Mouse (Mus musculus) forebrain, embryonic 16.5 days (tissue): Measurements from ENCODE around the gene Ppp1cc. TPM values are rescaled to one million over a fixed set of nuclear protein-coding genes. Genes with fewer than 3 reads are reported as not detected.

Source experiments
- ATAC-seq: fragments of 200-750 bp; cut with Nextera tagmentation; 2 replicates; pipeline ENCODE4 v1.8.0; 2017; ENCODE audit warnings: mild to moderate bottlenecking, moderate library complexity
- H3K27ac ChIP-seq: fragments of 300-500 bp; sonication (generic); 2 replicates; pipeline ENCODE4 v1.5.1; 2014; ENCODE audit warnings: low read length, control low read depth
- H3K27me3 ChIP-seq: fragments of 300-500 bp; sonication (generic); replicated peaks from 2 replicates; pipeline ENCODE4 v1.6.1; 2014; ENCODE audit warnings: low read length; ENCODE audit not compliant: control insufficient read depth, insufficient read depth
- H3K36me3 ChIP-seq: fragments of 300-500 bp; sonication (generic); 2 replicates; pipeline ENCODE4 v1.6.1; 2014; ENCODE audit not compliant: control insufficient read depth, insufficient read depth
- H3K4me1 ChIP-seq: fragments of 300-500 bp; sonication (generic); replicated peaks from 2 replicates; pipeline ENCODE4 v1.6.1; 2014; ENCODE audit warnings: low read length; ENCODE audit not compliant: control insufficient read depth, insufficient read depth
- H3K4me2 ChIP-seq: fragments of 300-500 bp; sonication (generic); 2 replicates; pipeline ENCODE4 v1.6.1; 2014; ENCODE audit warnings: mild to moderate bottlenecking, low read length, control low read depth
- H3K4me3 ChIP-seq: fragments of 300-500 bp; sonication (generic); replicated peaks from 2 replicates; pipeline ENCODE4 v1.5.1; 2014; ENCODE audit warnings: mild to moderate bottlenecking, low read length, control low read depth
- H3K9ac ChIP-seq: fragments of 300-500 bp; sonication (generic); replicated peaks from 2 replicates; pipeline ENCODE4 v1.6.1; 2014; ENCODE audit warnings: low read depth, low read length, control low read depth
- H3K9me3 ChIP-seq: fragments of 300-500 bp; sonication (generic); 2 replicates; pipeline ENCODE4 v1.6.1; 2016; ENCODE audit warnings: low read length; ENCODE audit not compliant: control insufficient read depth
- WGBS: fragments of 180-500 bp; shearing (Covaris S2); extraction: QIAGEN DNeasy Blood & Tissue Kit; methylation state at CpG from one replicate; pipeline ENCODE4 v1.1.7; 2014; 5-methylcytosine and 5-hydroxymethylcytosine counted together
- polyA plus RNA-seq: library from polyadenylated mRNA; unstranded; fragments of >200 nt; fragmentation: Nextera tagmentation; extraction: Ambion mirVana; gene quantifications from 2 replicates; pipeline ENCODE4 v1.2.1, GENCODE M21; 2015

The Ppp1cc gene
- polyA plus RNA-seq, 1 experiment from 2014 or later: 252 TPM

GRCm38 (mm10) chr5:122125211-122125760 lies 32.8 kb upstream of the Ppp1cc start:
- WGBS: 85% methylated on average over 8 of the region's 8 CpGs
- no peak overlapping the region for H3K9ac ChIP-seq
- ATAC-seq: no peak
- H3K36me3 ChIP-seq: no peaks in the 10 kb centered on the region
- H3K9me3 ChIP-seq: no peaks in the 10 kb centered on the region
- no peak overlapping the region for H3K4me2 ChIP-seq
- H3K27me3 ChIP-seq: no peaks in the 10 kb centered on the region
- H3K4me1 ChIP-seq: peaks cover 4% of the 10 kb centered on the region
- H3K27ac ChIP-seq: no peak overlapping the region
- no peak overlapping the region for H3K4me3 ChIP-seq

GRCm38 (mm10) chr5:122129068-122129655 lies 28.9 kb upstream of the Ppp1cc start:
- WGBS: 34% methylated on average over 16 of the region's 16 CpGs
- H3K27me3 ChIP-seq: no peaks in the 10 kb centered on the region; the same call in 1 of the 2 replicates
- H3K4me3 ChIP-seq: no peak overlapping the region
- no peak overlapping the region for H3K9ac ChIP-seq
- peaks cover 16% of the 10 kb centered on the region for H3K4me1 ChIP-seq
- no peak overlapping the region for H3K4me2 ChIP-seq
- no peaks in the 10 kb centered on the region for H3K9me3 ChIP-seq
- no peaks in the 10 kb centered on the region for H3K36me3 ChIP-seq
- no peak overlapping the region for H3K27ac ChIP-seq
- ATAC-seq: 0 out of 2 replicates have a peak, but pooled peaks have one; percentile 59

DNA sequence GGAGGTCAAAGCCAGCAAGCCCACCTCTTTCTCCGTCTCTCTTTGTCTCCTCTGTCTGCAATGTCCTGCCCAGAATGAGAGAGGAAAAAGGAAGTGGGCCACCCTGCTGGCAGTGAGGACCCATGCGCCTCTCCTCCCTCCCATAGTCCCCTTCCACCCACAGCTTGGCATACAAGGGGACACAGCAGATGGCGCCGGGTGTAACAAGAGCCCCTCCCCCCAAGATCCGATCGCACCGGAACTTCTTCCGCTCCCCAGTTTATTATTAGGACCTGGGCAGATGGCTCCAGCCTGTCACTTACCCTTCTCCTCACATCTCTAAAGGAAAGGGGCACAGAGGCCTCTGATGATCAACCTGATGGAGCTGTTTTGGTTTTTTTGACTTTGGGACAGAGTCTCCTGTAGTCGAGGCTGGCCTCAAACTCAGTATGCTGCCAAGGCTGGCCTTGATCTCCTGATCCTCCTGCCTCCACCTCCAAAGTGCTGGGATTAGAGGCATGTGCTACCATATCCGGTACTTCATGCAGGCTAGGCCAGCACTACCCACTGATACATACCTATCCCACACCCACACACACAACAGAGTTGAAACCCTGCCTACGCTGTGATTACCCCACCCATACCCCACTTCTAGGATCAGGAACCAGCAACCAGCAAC lies 27.6 kb upstream of the Ppp1cc start:
- 80% methylated on average over 11 of the region's 11 CpGs for WGBS
- no peak overlapping the region for H3K9ac ChIP-seq
- no peak for ATAC-seq
- no peaks in the 10 kb centered on the region for H3K36me3 ChIP-seq
- H3K27me3 ChIP-seq: no peaks in the 10 kb centered on the region; the same call in 1 of the 2 replicates
- H3K4me3 ChIP-seq: no peak overlapping the region
- H3K4me2 ChIP-seq: no peak overlapping the region
- H3K27ac ChIP-seq: no peak overlapping the region
- H3K9me3 ChIP-seq: no peaks in the 10 kb centered on the region
- H3K4me1 ChIP-seq: peaks cover 16% of the 10 kb centered on the region

DNA sequence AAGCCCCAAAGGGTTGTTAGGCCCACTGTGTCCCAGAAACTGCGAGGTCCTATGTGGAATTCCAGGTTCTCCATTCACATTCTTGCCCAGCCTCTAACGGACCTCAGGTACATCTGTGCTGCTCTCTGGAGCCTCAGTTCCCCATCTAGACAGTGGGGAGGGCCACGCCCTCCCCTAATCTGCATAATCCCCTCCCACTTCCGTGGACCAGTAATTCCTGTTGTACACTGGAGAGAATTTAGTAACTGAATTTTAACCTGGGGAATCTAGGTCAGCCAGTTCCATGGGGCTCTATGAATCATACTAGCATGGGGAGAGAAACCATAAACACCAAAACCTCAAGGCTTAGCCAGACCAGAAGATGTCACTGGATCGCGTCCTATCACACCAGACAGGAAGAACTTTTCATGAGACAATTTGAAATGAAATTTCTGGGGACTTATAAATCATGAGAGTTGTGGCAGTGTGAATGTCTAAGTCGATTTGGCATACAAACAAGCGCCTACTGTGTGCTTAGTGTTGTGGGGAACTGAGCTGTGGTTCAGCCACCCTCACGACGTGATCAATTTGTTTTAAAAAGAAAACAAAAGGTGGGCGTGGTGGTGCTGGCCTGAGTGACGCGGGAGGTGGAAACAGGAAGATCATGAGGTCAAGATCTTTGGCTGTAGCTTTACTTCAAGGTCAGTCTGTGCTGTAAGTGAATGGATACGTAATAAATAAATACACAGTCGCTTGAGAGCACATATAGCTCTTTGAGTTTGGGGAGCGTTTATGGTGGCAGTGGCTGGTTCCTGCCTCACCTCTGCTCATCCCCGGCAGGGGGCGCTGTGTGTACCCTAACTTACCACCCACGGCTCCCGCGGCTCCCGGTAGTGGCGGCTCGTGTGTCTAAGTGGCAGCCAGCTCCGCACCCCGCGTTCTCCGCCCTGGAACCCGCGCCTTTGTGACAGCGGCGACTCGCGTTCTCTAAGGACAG lies 26.7 kb upstream of the Ppp1cc start:
- H3K27me3 ChIP-seq: no peaks in the 10 kb centered on the region; the same call in 1 of the 2 replicates
- no peak overlapping the region for H3K27ac ChIP-seq
- H3K9ac ChIP-seq: peak overlapping the region; percentile 38
- 9% methylated on average over 34 of the region's 34 CpGs for WGBS
- peaks cover 16% of the 10 kb centered on the region for H3K4me1 ChIP-seq
- peak overlapping the region; percentile 66 for H3K4me2 ChIP-seq
- peak; percentile 75; the same call in 1 of the 2 replicates for ATAC-seq
- peak overlapping the region; percentile 37 for H3K4me3 ChIP-seq
- H3K9me3 ChIP-seq: no peaks in the 10 kb centered on the region
- no peaks in the 10 kb centered on the region for H3K36me3 ChIP-seq

GRCm38 (mm10) chr5:122132167-122133049 lies 25.7 kb upstream of the Ppp1cc start:
- no peaks in the 10 kb centered on the region for H3K36me3 ChIP-seq
- peak overlapping the region; percentile 66 for H3K4me2 ChIP-seq
- WGBS: 25% methylated on average over 25 of the region's 26 CpGs
- peaks cover 16% of the 10 kb centered on the region for H3K4me1 ChIP-seq
- peak overlapping the region; percentile 38 for H3K9ac ChIP-seq
- ATAC-seq: no peak; the same call in 1 of the 2 replicates
- no peaks in the 10 kb centered on the region for H3K9me3 ChIP-seq
- no peak overlapping the region for H3K27ac ChIP-seq
- peak overlapping the region; percentile 37 for H3K4me3 ChIP-seq
- no peaks in the 10 kb centered on the region; the same call in 1 of the 2 replicates for H3K27me3 ChIP-seq

DNA sequence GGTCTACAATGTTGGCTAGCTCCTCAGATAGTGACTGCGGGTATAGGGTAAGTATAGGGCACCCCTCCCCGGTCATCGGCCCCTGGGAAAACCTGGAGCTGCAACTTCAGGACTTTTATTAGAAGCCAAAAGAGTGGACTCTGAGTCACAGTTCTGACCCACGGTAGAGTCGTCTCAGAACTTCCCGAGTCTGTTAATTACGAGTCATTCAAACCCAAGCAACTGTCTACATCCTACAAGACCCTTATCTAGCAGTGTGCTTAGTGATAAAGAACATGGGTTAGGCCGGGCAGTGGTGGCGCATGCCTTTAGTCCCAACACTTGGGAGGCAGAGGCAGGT lies 25.1 kb upstream of the Ppp1cc start:
- Histone ChIP-seq H3K4me3 (no peak overlapping the region), H3K9ac (no peak overlapping the region), H3K27ac (no peak overlapping the region), H3K36me3 (no peaks in the 10 kb centered on the region), H3K4me2 (no peak overlapping the region), H3K9me3 (no peaks in the 10 kb centered on the region), H3K4me1 (peaks cover 16% of the 10 kb centered on the region), H3K27me3 (no peaks in the 10 kb centered on the region; the same call in 1 of the 2 replicates)
- no peak for ATAC-seq
- WGBS: 91% methylated on average over 9 of the region's 9 CpGs

DNA sequence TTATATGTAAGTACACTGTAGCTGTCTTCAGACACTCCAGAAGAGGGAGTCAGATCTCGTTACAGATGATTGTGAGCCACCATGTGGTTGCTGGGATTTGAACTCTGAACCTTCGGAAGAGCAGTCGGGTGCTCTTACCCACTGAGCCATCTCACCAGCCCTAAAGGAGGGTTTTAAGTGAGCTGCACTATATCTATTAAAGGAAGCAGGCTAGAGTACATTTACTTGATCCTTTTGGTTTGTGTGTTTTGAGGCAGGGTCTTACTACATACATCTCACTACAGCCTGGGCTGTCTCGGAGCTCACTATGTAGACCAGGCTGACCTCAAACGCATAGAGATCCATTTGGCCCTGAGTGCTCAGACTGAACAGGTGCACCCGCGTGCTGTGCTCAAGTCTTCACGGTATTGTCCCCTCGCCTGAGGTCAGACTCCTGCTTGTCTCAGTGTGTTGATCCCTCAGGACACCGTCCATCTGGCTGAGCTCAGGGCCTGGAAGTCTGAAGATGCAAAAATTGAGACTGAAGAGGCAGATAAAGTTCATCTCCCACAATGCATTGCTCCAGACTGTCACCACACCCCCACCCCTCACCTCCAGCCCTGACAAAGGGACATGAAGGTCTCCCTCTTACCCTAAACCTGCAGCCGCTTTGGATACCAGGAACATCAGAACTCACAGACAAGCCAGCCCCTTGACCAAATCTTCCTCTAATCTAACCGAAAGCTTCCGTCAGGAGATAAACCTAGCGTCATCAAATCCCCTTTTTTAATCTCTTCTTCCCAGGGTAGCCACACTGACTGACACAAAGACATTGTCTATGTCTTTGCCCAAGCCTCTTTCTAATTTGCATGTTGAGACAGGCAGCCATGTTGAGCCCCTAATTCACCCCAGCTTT lies 23.4 kb upstream of the Ppp1cc start:
- Histone ChIP-seq H3K4me2 (no peak overlapping the region), H3K4me1 (peaks cover 12% of the 10 kb centered on the region), H3K9ac (no peak overlapping the region), H3K36me3 (no peaks in the 10 kb centered on the region), H3K27me3 (no peaks in the 10 kb centered on the region; the same call in 1 of the 2 replicates), H3K9me3 (no peaks in the 10 kb centered on the region), H3K4me3 (no peak overlapping the region), H3K27ac (no peak overlapping the region)
- 91% methylated on average over 14 of the region's 14 CpGs for WGBS
- ATAC-seq: no peak
